Mouse (Mus musculus): ENCODE results near the gene Psmd1.

DNA sequence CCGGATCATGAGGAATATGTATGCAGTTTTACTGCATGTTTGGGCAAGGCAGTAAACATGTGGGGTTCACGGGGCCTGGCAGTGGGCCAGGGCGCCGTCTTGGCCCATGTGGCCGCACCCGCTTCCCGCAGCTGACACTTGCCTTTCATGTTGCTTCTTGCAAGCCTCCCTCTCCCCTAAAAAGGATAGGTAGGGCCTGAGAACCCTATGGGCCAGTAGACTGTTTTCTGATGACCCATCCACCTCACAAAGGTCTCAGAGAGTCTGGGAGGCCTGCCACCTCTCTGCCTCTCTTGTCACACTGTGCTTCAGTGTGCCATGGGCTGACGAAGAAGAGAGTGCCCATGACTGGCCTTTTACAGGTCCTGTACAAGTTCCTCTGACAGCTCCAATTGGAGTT, 47.7 kb upstream of the Psmd1 start, which contains the start of gene Spata3:
- TF ChIP-seq CTCF (conservative IDR thresholded peaks at IDR 0.05; ENCODE audit: insufficient read depth, insufficient read length, low read depth, low read length) (no peak), POLR2A (IDR thresholded peaks at IDR 0.05; ENCODE audit: low read depth, low read length) (no peak)
